Comparison of ENCODE assay signal across 34 mouse cellular contexts in genomic region chr9:70097542-70097941, GRCm38 (mm10). TPM values are rescaled to one million over a fixed set of nuclear protein-coding genes. Genes with fewer than 3 reads are reported as not detected.
"Had no signal": no experiment of that assay in that cellular context is flagged by ENCODE, and none has a peak within 500 bp of the region (broad histone marks: within the 10 kb centered on the region; RNA-seq: fewer than 3 reads in every experiment).

No protein-coding gene starts in this region.

- H3K36me3 ChIP-seq: limb, embryonic 10.5 days; limb, embryonic 12.5 days; limb, embryonic 13.5 days; limb, embryonic 15.5 days; liver, embryonic 12.5 days; liver, embryonic 13.5 days; liver, embryonic 15.5 days; lung, embryonic 15.5 days; midbrain, embryonic 10.5 days; midbrain, embryonic 12.5 days; midbrain, embryonic 13.5 days; midbrain, embryonic 15.5 days; neural tube, embryonic 12.5 days had no signal

- H3K4me2 ChIP-seq: limb, embryonic 12.5 days; limb, embryonic 13.5 days; limb, embryonic 15.5 days; liver, embryonic 11.5 days; liver, embryonic 12.5 days; liver, embryonic 13.5 days; liver, embryonic 15.5 days; lung, embryonic 14.5 days; lung, embryonic 15.5 days; midbrain, embryonic 11.5 days; midbrain, embryonic 12.5 days; midbrain, embryonic 13.5 days; midbrain, embryonic 15.5 days; neural tube, embryonic 12.5 days had no signal

- H3K4me3 ChIP-seq: limb, embryonic 10.5 days; limb, embryonic 12.5 days; limb, embryonic 13.5 days; limb, embryonic 15.5 days; liver, embryonic 12.5 days; liver, embryonic 13.5 days; liver, embryonic 15.5 days; lung, embryonic 15.5 days; megakaryocyte, embryonic 14.5 days; midbrain, embryonic 10.5 days; midbrain, embryonic 12.5 days; midbrain, embryonic 13.5 days; midbrain, embryonic 15.5 days; neural tube, embryonic 12.5 days had no signal

- ATAC-seq: liver, embryonic 12.5 days; liver, postnatal 0 days; lung, postnatal 0 days; midbrain, embryonic 13.5 days; midbrain, embryonic 15.5 days; midbrain, embryonic 16.5 days had no signal

- H3K9me3 ChIP-seq: limb, embryonic 10.5 days; limb, embryonic 13.5 days; limb, embryonic 15.5 days; liver, embryonic 12.5 days; liver, embryonic 15.5 days; lung, embryonic 15.5 days; midbrain, embryonic 10.5 days; midbrain, embryonic 12.5 days; midbrain, embryonic 13.5 days; midbrain, embryonic 15.5 days had no signal

- H3K27me3 ChIP-seq: limb, embryonic 12.5 days; limb, embryonic 13.5 days; limb, embryonic 15.5 days; liver, embryonic 12.5 days; liver, embryonic 13.5 days; liver, embryonic 15.5 days; lung, embryonic 15.5 days; midbrain, embryonic 12.5 days; midbrain, embryonic 13.5 days; midbrain, embryonic 15.5 days; neural tube, embryonic 12.5 days had no signal

- H3K27ac ChIP-seq: limb, embryonic 10.5 days; limb, embryonic 12.5 days; limb, embryonic 13.5 days; limb, embryonic 15.5 days; liver, embryonic 12.5 days; liver, embryonic 13.5 days; liver, embryonic 14.5 days; liver, embryonic 15.5 days; lung, embryonic 15.5 days; macrophage; midbrain, embryonic 10.5 days; midbrain, embryonic 12.5 days; midbrain, embryonic 13.5 days; midbrain, embryonic 15.5 days; neural tube, embryonic 12.5 days had no signal

- H3K9ac ChIP-seq: limb, embryonic 12.5 days; limb, embryonic 13.5 days; limb, embryonic 15.5 days; liver, embryonic 12.5 days; liver, embryonic 13.5 days; liver, embryonic 14.5 days; liver, embryonic 15.5 days; liver, postnatal 0 days; lung, embryonic 14.5 days; lung, embryonic 15.5 days; midbrain, embryonic 12.5 days; midbrain, embryonic 13.5 days; midbrain, embryonic 15.5 days; neural tube, embryonic 12.5 days had no signal

- DNase-seq: left cerebral cortex, postnatal 4 days; liver; liver, embryonic 13.5 days; liver, postnatal 0 days; lung, adult 18-20 months; lung, adult 2 months; lung, embryonic 14.5 days; lung, postnatal 10 days; lung, postnatal 14 days; lung, postnatal 36 days; lung, postnatal 4 days; midbrain, embryonic 14.5 days had no signal

- H3K4me1 ChIP-seq: limb, embryonic 10.5 days; limb, embryonic 12.5 days; limb, embryonic 15.5 days; liver, embryonic 12.5 days; liver, embryonic 13.5 days; liver, embryonic 15.5 days; lung, embryonic 15.5 days; megakaryocyte, embryonic 14.5 days; midbrain, embryonic 10.5 days; midbrain, embryonic 12.5 days; midbrain, embryonic 13.5 days; midbrain, embryonic 15.5 days; neural tube, embryonic 12.5 days had no signal

RNA-seq across cellular contexts. Expression of gene Fam81a, which starts 44.8 kb away (rescaled TPM):
- polyA plus RNA-seq: macrophage had no signal

RNA-seq across cellular contexts. Expression of gene Gcnt3, which starts 59.7 kb away (rescaled TPM):
- polyA plus RNA-seq: limb, embryonic 10.5 days; limb, embryonic 11.5 days; limb, embryonic 12.5 days; liver, embryonic 11.5 days; liver, embryonic 12.5 days; liver, embryonic 13.5 days; liver, embryonic 14.5 days; liver, embryonic 15.5 days; liver, postnatal 0 days; lung, adult 2 months; lung, postnatal 0 days; macrophage; midbrain, embryonic 10.5 days; midbrain, embryonic 11.5 days; midbrain, embryonic 12.5 days; midbrain, embryonic 13.5 days; midbrain, embryonic 14.5 days; midbrain, embryonic 15.5 days; midbrain, embryonic 16.5 days; midbrain, postnatal 0 days; neural tube, embryonic 11.5 days; neural tube, embryonic 12.5 days had no signal
